Mouse (Mus musculus): ENCODE results near the gene Ddx51.

Ddx51 gene

DNA sequence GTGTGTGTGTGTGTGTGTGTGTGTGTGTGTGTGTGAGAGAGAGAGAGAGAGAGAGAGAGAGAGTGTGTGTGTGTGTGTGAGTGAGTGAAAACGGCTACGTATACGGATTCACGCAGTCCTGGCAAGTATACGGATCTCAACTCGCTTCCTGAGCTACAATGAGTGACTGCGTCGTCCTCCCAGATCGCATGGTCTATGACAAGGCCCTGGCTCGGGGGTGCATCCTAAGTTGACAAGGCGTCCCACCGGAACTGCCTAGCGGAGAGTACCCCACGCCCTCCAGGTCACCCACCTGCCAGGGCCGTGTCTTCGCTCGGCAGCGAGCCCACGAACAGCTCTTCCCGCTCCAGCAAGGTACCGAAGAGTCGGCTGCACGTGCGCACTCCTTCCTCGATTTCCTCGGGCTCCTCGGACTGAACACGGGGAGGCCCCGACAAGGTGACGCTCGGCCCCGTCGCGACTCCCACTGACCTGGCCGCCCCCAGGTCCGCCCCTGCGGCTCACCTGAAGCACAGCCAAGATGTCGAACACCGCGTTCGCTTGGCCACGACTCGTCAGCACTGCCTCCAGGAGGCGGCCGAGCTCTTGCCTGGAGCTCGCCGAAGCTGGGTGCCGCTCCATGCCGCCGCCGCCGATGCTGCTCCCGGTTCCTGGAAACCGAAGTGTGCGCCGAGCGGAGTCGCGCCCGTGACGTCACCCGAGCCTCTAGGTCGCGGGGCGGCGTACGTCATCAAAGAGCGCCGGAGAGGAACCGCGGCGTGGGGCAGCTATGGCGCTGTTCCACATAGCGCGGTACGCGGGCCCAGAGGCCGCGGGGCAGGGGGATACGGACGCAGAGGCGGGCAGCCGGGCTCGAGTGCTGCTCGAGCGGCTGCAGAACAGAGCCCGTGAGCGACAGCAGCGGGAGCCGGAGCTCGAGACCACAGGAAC, at the start of gene Ddx51, which contains the start of gene Noc4l:
Gene Ddx51, plus strand, starts transcription at position 733 of the 930 bp plus-strand sequence.
Gene Noc4l, minus strand, starts transcription at position 699 of the 930 bp plus-strand sequence.
- peak; percentile 94 for DNase-seq (ENCODE audit: low spot score)

GRCm38 (mm10) chr5:110604311-110604710, 48.9 kb upstream of the Ddx51 start:
- no peak for DNase-seq (ENCODE audit: low spot score)

GRCm38 (mm10) chr5:110605531-110606221, 47.6 kb upstream of the Ddx51 start:
- DNase-seq (ENCODE audit: low spot score) = no peak

GRCm38 (mm10) chr5:110607767-110608166, 45.5 kb upstream of the Ddx51 start:
- peak; percentile 23 for DNase-seq (ENCODE audit: low spot score)

- no peak for DNase-seq (ENCODE audit: low spot score)
These were observed 44.9 kb upstream of the Ddx51 start for GRCm38 (mm10) chr5:110608336-110608735.

GRCm38 (mm10) chr5:110608941-110609340, 44.3 kb upstream of the Ddx51 start:
- no peak for DNase-seq (ENCODE audit: low spot score)

GRCm38 (mm10) chr5:110609425-110609824, 43.8 kb upstream of the Ddx51 start:
- DNase-seq (ENCODE audit: low spot score) = no peak

GRCm38 (mm10) chr5:110609868-110610267, 43.4 kb upstream of the Ddx51 start:
- no peak for DNase-seq (ENCODE audit: low spot score)

DNA sequence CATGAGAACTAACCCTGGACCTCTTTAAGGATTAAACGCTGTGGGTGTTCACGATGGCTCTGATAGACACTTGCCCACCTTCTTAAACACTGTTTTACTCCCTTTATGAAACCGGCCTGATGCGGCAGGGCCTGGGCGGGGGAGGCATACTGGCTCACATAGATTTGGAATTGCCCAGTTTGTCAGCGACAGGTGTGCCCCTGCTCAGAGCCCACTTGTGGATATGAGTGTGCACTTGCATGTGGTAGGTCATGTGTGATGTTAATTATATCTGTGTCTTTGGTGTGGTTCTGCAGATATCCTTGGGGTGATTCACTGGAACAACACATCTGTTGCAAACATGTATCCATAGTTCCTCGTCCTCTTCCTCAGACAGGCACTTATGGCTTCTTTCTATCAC, 42.8 kb upstream of the Ddx51 start:
- DNase-seq (ENCODE audit: low spot score) = no peak

DNA sequence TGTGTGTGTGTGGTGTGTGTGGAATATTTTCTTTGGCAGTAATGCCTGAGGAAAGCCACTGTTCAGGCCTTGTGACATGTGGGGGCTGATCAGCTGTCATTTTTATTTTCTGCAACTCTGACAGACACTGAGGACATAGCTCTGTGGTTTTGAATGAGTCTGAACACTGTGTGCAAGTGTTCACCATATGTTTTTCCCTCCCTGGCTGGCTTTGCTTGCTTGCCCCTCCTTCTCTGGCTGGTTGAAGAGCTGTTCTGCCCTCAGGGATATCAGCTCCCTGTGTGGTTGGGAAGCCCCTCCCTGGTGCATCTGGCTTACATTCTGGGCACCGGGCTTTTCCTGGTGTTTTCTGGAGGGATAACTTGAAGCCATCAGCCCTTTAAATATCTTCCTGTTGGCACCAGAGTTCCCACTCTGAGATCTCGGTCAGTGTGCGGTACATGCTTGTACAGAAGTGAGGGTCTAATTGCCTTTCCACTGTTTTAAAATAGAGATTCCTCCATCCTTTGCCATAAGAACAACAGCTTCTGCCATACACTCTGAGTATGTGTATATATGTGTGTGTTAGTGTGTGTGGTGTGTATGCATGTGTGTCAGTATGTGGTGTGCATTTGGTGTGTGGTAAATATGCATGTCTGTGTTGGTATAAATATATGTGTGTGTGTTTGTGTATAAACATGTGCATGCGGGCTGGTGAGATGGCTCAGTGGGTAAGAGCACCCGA, 41.7 kb upstream of the Ddx51 start:
- DNase-seq (ENCODE audit: low spot score) = no peak

DNA sequence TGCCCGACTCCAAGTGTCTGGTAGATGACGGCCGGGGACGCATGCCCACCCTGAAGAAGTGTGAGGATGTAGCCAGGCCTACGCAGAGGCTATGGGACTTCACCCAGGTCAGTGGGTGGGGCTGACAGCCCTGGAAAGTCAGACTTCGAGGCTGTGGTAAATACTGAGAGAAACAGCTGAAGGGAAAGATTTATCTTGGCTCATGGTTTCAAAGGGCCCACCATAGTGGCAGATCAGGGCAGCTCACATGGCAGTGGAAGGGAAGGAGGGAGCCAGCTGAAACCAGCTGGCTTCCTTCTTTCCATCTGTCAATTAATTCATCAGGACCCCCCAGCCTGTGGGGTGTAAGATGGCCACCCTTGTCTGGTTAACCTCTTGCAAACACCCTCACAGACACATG, 34.0 kb upstream of the Ddx51 start:
- DNase-seq (ENCODE audit: low spot score) = no peak

DNA sequence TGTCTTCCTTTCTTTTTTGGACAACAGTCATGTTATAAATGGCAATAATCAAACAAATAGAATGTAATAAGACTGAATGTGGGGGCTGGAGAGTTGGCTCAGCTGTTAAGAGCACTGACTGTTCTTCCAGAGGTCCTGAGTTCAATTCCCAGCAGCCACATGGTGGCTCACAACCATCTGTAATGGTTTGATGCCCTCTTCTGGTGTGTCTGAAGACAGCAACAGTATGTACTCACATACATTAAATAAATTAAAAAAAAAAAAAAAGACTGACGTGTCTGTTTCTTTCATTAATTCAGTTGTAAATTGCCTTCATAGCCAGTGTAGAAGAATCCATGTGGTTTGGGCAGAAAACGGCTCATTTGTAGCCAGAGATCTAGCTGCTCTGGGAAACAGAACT, 28.9 kb upstream of the Ddx51 start:
- DNase-seq (ENCODE audit: low spot score) = no peak

GRCm38 (mm10) chr5:110627351-110627750, 25.9 kb upstream of the Ddx51 start:
- DNase-seq (ENCODE audit: low spot score) = no peak

GRCm38 (mm10) chr5:110628156-110628555, 25.1 kb upstream of the Ddx51 start:
- DNase-seq (ENCODE audit: low spot score) = no peak

- no peak for DNase-seq (ENCODE audit: low spot score)
These were observed 23.6 kb upstream of the Ddx51 start for GRCm38 (mm10) chr5:110629525-110630120.

DNA sequence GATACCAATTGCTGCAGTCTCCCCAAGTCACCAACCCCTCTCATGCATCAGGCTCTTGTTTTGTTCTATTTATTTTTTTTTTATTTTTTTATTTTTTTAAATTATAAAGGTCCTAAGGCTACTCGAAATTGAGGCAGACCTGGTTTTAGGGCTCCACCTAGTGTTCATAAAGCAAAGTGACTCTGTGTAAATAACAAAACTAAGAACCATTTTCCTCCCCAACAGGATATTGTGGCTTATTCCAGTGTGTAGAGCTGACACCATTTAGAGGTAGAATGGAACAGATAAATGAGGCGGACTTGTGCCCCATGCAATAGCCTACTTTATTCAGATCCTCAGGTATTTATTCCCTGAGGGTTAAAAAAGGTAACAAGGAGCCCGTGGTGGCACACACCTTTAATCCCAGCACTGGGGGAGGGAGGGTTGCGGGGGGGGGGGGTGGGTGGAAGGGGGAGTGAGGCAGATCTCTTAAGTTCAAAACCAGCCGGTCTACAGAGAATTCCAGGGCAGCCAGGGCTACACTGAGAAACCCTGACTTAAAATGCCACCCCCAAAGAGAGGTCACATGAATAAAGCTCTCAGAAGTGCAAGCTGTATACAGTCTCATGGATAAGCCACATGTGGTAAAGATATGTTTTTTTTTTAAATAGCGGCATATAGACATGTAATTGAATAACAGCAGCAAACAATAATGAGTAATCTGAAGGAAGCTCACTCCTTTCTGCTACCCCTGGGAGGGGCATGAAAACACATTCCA, 17.1 kb upstream of the Ddx51 start:
- DNase-seq (ENCODE audit: low spot score) = peak; percentile 31

GRCm38 (mm10) chr5:110638306-110639074, 14.8 kb upstream of the Ddx51 start:
- no peak for DNase-seq (ENCODE audit: low spot score)

DNA sequence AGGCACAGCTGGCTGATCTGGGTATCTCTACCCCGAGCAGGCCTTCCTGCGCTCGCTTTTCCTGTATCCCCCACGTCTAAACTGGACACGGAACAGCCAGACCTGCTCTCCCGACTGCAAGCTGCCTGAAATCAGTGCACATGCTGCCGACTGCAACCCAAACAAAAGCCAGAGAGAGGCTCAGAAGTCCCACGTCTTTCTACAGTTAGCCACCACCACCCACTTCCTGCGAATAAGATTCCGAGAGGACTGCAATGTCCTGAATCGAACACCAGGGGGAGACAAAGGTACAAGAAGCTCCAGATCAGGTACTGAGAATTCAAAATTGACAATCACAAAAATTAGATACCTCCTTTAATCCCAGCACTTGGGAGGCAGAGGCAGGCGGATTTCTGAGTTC, 13.8 kb upstream of the Ddx51 start:
- peak; percentile 72 for DNase-seq (ENCODE audit: low spot score)

GRCm38 (mm10) chr5:110646377-110646776, 6.9 kb upstream of the Ddx51 start:
- DNase-seq (ENCODE audit: low spot score) = no peak

GRCm38 (mm10) chr5:110653686-110654085, 435 bp downstream of the Ddx51 start:
- DNase-seq (ENCODE audit: low spot score) = peak; percentile 3
